Mouse (Mus musculus): ENCODE measurements around the gene Aanat. TPM values are rescaled to one million over a fixed set of nuclear protein-coding genes. Genes with fewer than 3 reads are reported as not detected.
A peak's percentile ranks its signal among the peaks of the same experiment; 100 is the strongest.

The Aanat gene
- polyA plus RNA-seq (2014; fragmentation: Nextera tagmentation; extraction: Ambion mirVana) = not detected in 2 replicates

DNA sequence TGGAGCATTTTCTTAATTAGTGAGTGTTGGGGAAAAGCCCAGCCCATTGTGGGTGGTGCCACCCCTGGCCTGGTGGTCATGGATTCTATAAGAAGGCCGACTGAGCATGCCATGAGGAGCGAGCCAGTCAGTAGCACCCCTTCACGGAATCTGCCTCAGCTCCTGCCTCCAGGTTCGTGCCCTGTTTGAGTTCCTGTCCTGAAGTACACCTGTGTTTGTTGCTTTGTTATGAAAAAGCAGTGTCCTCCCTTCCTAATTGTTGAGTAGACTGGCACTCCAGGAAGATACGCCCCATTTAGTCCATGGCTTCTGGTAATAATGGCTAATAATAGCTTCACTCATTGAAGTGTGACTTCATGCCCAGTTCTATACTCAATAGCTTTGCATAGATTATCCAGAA lies at the start of gene Aanat:
Aanat (plus strand) TSS at position 123 of the 400 bp plus-strand sequence.
- no peak for ATAC-seq (ENCODE audit: low FRiP score, low TSS enrichment)
- Histone ChIP-seq H3K27me3 (ENCODE audit: control insufficient read depth, insufficient read depth, low read length) (0 out of 2 replicates have a peak, but pooled peaks cover 7% of the 10 kb centered on the region), H3K9ac (ENCODE audit: low read depth, low read length) (no peak within 1 kb of the TSS), H3K9me3 (ENCODE audit: control insufficient read depth, low read length) (no peaks in the 10 kb centered on the region), H3K4me3 (ENCODE audit: low read length) (no peak within 1 kb of the TSS), H3K27ac (ENCODE audit: low read depth, low read length) (no peak within 1 kb of the TSS), H3K36me3 (ENCODE audit: control insufficient read depth, insufficient read depth, low read length) (no peaks in the 10 kb centered on the region), H3K4me1 (ENCODE audit: control insufficient read depth, insufficient read depth, low read length) (no peaks in the 10 kb centered on the region), H3K4me2 (replicated peaks; ENCODE audit: low read depth, low read length) (peak within 1 kb of the TSS; percentile 27)
- 60% methylated on average over 5 of the region's 5 CpGs for WGBS

DNA sequence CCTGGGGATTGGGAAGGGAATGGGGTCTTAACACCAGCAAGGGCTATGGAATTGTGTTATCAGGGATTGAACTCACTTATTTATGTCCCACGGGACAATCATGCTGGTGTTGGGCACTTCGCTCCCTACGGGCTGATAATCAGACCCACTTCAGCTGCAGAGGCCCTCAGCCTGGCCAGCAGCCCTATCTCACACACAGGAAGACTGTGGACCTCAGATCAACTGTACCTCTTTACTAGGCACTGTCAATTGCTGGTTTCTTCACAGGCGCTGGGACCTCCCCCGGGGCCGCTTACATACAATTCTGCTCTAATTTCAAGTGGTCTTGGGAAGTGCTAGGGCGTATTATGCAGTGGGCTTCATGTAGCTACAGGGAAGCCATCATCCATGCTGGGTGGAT lies 49.5 kb upstream of the Aanat start:
- peaks cover 14% of the 10 kb centered on the region; the same call in 1 of the 2 replicates for H3K4me1 ChIP-seq (ENCODE audit: control insufficient read depth, insufficient read depth, low read length)
- H3K27me3 ChIP-seq (ENCODE audit: control insufficient read depth, insufficient read depth, low read length) = peaks cover 15% of the 10 kb centered on the region
- no peak overlapping the region for H3K9ac ChIP-seq (ENCODE audit: low read depth, low read length)
- no peak overlapping the region for H3K4me2 ChIP-seq (replicated peaks; ENCODE audit: low read depth, low read length)
- no peak for ATAC-seq (ENCODE audit: low FRiP score, low TSS enrichment)
- H3K4me3 ChIP-seq (ENCODE audit: low read length) = no peak overlapping the region
- H3K9me3 ChIP-seq (ENCODE audit: control insufficient read depth, low read length) = no peaks in the 10 kb centered on the region
- peaks cover 34% of the 10 kb centered on the region for H3K36me3 ChIP-seq (ENCODE audit: control insufficient read depth, insufficient read depth, low read length)
- WGBS = 91% methylated on average over 7 of the region's 7 CpGs
- H3K27ac ChIP-seq (ENCODE audit: low read depth, low read length) = no peak overlapping the region

DNA sequence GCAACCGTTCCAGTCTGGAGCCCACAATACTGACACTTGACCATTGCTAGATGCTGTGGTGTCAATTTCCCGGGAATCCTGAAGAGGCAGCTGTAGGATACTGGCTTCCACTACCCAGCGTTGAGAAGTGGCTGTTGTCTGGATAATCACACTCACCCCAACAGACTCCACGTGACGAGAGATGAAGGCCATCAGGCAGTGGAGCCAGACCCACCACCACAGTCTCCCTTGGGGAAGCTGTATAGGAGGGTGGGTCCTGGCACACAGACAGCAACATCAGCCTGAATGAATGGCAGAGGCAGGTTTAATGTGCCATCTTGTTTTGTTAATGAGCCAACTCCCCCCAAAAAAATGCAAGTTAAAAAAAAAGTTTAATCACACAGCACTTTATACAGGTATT lies 48.8 kb upstream of the Aanat start:
- Histone ChIP-seq H3K9me3 (ENCODE audit: control insufficient read depth, low read length) (no peaks in the 10 kb centered on the region), H3K4me1 (ENCODE audit: control insufficient read depth, insufficient read depth, low read length) (peaks cover 7% of the 10 kb centered on the region; the same call in 1 of the 2 replicates), H3K36me3 (ENCODE audit: control insufficient read depth, insufficient read depth, low read length) (peaks cover 40% of the 10 kb centered on the region), H3K4me2 (replicated peaks; ENCODE audit: low read depth, low read length) (no peak overlapping the region), H3K27me3 (ENCODE audit: control insufficient read depth, insufficient read depth, low read length) (peaks cover 9% of the 10 kb centered on the region; the same call in 1 of the 2 replicates), H3K9ac (ENCODE audit: low read depth, low read length) (no peak overlapping the region), H3K4me3 (ENCODE audit: low read length) (no peak overlapping the region), H3K27ac (ENCODE audit: low read depth, low read length) (no peak overlapping the region)
- WGBS = 79% methylated on average over 5 of the region's 5 CpGs
- ATAC-seq (ENCODE audit: low FRiP score, low TSS enrichment) = no peak

DNA sequence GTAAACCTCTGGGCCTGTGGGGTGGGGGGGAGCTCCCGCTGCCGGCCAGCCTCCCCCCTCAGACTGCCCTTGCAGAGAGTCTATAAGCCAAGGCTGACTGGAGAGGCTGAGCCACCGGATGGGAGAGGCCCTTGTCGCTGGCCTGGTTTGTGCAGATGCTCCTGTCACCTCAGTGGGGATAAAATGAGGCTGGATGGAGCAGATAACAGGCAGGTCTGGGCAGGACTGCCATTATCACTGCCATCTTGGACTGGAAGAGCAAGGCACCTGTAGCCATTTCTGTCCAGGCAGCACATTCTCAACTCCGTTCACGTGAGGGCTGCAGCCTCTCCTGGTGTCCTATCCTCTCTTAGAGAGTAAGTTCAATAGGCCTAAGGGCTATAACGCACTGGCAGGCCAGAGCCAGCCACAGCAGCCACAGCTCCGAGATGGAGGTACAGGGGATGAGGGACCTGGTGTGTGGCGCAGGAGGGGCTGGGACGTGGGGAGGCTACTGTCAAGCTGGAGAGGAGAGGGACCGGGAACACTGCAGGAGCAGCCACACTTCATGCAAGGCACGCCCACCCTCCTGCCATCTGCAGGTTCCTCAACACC lies 48.0 kb upstream of the Aanat start:
- Histone ChIP-seq H3K27ac (ENCODE audit: low read depth, low read length) (no peak overlapping the region), H3K4me1 (ENCODE audit: control insufficient read depth, insufficient read depth, low read length) (0 out of 2 replicates have a peak, but pooled peaks cover 5% of the 10 kb centered on the region), H3K27me3 (ENCODE audit: control insufficient read depth, insufficient read depth, low read length) (peaks cover 2% of the 10 kb centered on the region; the same call in 1 of the 2 replicates), H3K9me3 (ENCODE audit: control insufficient read depth, low read length) (no peaks in the 10 kb centered on the region), H3K9ac (ENCODE audit: low read depth, low read length) (no peak overlapping the region), H3K36me3 (ENCODE audit: control insufficient read depth, insufficient read depth, low read length) (peaks cover 49% of the 10 kb centered on the region), H3K4me2 (replicated peaks; ENCODE audit: low read depth, low read length) (no peak overlapping the region), H3K4me3 (ENCODE audit: low read length) (no peak overlapping the region)
- ATAC-seq (ENCODE audit: low FRiP score, low TSS enrichment) = no peak
- 89% methylated on average over 12 of the region's 12 CpGs for WGBS

DNA sequence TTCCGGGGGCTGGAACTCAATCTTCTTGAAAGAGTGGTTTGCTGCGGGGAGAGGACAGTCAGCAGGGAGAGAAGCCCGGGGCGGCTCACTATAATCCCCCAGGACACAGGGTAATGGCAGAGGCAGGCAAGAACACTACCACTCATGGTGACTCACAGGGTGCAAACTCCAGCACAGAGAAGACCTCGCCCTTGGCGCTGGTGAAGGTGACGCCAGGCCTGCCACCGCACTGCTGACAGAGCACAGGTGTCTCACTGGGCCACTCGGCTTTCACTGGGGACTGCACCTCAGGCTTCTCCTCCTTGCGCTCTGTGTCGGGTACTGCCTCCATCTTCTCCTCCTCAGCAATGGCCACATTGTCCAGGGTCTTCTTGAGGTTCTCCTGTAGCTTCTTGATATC lies 45.0 kb upstream of the Aanat start:
- Histone ChIP-seq H3K27me3 (ENCODE audit: control insufficient read depth, insufficient read depth, low read length) (no peaks in the 10 kb centered on the region), H3K9me3 (ENCODE audit: control insufficient read depth, low read length) (no peaks in the 10 kb centered on the region), H3K4me1 (ENCODE audit: control insufficient read depth, insufficient read depth, low read length) (no peaks in the 10 kb centered on the region), H3K36me3 (ENCODE audit: control insufficient read depth, insufficient read depth, low read length) (peaks cover 78% of the 10 kb centered on the region), H3K4me2 (replicated peaks; ENCODE audit: low read depth, low read length) (no peak overlapping the region), H3K4me3 (ENCODE audit: low read length) (no peak overlapping the region), H3K27ac (ENCODE audit: low read depth, low read length) (no peak overlapping the region), H3K9ac (ENCODE audit: low read depth, low read length) (no peak overlapping the region)
- ATAC-seq (ENCODE audit: low FRiP score, low TSS enrichment) = no peak
- 95% methylated on average over 11 of the region's 11 CpGs for WGBS

DNA sequence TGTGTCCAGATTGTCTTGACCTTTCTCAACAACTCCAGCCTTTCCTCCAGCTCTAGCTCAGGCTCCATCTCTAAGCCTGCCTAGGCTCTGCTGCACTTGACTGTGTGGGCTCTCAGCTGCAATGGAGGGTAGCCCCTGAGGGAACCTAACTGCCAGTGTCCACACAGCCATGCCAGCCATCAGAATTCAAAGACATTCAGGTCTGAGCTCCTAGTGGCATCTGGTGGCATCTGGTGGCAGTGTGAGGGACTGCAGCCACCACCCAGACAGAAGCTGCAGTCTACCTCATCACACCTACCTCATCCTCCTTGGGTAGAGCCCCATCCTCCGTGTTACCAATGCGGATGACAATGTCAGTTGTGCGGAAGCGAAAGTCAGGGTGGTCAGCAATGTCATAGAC lies 43.1 kb upstream of the Aanat start:
- Histone ChIP-seq H3K27me3 (ENCODE audit: control insufficient read depth, insufficient read depth, low read length) (no peaks in the 10 kb centered on the region), H3K4me1 (ENCODE audit: control insufficient read depth, insufficient read depth, low read length) (no peaks in the 10 kb centered on the region), H3K36me3 (ENCODE audit: control insufficient read depth, insufficient read depth, low read length) (peaks cover 93% of the 10 kb centered on the region), H3K9me3 (ENCODE audit: control insufficient read depth, low read length) (no peaks in the 10 kb centered on the region), H3K4me3 (ENCODE audit: low read length) (no peak overlapping the region), H3K4me2 (replicated peaks; ENCODE audit: low read depth, low read length) (no peak overlapping the region), H3K9ac (ENCODE audit: low read depth, low read length) (no peak overlapping the region), H3K27ac (ENCODE audit: low read depth, low read length) (no peak overlapping the region)
- ATAC-seq (ENCODE audit: low FRiP score, low TSS enrichment) = no peak
- WGBS = 84% methylated on average over 4 of the region's 4 CpGs

DNA sequence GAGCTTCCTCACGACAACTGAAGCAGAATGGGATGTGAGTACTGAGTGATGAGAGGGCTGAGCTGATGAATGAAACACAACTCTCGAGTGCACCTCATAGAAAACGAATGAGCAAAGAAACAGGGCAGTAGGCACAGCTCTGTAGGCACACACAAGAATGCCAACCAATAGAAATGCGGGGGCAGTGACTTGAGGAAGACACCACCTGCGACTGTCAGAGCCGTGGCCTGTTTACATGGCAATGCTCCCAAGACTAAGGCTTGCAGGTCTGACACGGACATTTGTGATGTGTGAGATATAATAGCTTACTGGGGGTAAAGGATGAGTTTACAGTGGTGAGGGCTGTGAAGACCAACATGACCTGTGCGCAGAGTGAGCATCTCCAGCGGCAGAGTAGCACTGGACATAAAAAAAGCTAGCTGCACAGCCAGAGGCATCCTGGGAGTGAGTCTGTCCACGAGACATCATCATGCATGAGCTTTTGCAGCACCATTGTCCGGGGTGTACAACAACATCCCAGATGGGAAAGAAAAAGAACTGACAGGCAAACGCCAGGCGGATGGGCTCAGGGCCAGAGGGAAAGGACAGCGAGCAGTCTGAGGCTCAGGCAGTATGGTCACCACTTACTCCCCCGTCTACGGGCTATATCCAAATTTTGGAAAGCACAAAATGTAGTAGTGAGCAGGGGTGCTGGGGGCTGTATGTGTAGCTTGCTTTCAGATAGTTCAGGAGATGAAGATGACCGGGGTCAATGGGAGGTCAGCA lies 38.8 kb upstream of the Aanat start:
- no peaks in the 10 kb centered on the region for H3K27me3 ChIP-seq (ENCODE audit: control insufficient read depth, insufficient read depth, low read length)
- ATAC-seq (ENCODE audit: low FRiP score, low TSS enrichment) = no peak
- H3K9me3 ChIP-seq (ENCODE audit: control insufficient read depth, low read length) = no peaks in the 10 kb centered on the region

DNA sequence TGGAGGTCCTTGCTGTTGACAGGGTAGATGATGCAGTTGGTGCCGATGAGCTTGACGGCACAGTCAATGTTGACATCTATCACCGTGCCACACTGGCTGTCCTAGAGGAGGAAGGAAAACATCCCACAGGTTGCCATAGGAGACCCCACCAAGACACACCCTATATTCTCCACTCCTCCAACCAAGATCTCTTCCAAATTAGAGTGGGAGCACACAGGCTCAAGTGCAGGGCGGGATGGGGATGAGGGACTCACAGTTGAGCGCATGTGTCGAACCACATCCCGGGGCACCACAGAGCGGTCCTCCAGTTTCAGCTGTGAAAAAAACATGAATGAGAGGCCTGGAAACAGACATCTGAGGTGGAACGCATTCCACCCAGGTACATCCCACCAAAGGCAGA lies 37.5 kb upstream of the Aanat start:
- ATAC-seq (ENCODE audit: low FRiP score, low TSS enrichment) = no peak
- no peaks in the 10 kb centered on the region for H3K9me3 ChIP-seq (ENCODE audit: control insufficient read depth, low read length)
- peaks cover 39% of the 10 kb centered on the region for H3K36me3 ChIP-seq (ENCODE audit: control insufficient read depth, insufficient read depth, low read length)
- no peak overlapping the region for H3K27ac ChIP-seq (ENCODE audit: low read depth, low read length)
- H3K4me1 ChIP-seq (ENCODE audit: control insufficient read depth, insufficient read depth, low read length) = peaks cover 5% of the 10 kb centered on the region; the same call in 1 of the 2 replicates
- no peak overlapping the region for H3K9ac ChIP-seq (ENCODE audit: low read depth, low read length)
- no peaks in the 10 kb centered on the region for H3K27me3 ChIP-seq (ENCODE audit: control insufficient read depth, insufficient read depth, low read length)
- no peak overlapping the region for H3K4me3 ChIP-seq (ENCODE audit: low read length)
- H3K4me2 ChIP-seq (replicated peaks; ENCODE audit: low read depth, low read length) = no peak overlapping the region
- whole genome bisulfite sequencing = 93% methylated on average over 9 of the region's 9 CpGs

More for the DNA sequence above, 38.8 kb upstream of the Aanat start:
- H3K9ac ChIP-seq (ENCODE audit: low read depth, low read length) = no peak overlapping the region
- no peak overlapping the region for H3K4me2 ChIP-seq (replicated peaks; ENCODE audit: low read depth, low read length)
- peaks cover 52% of the 10 kb centered on the region for H3K36me3 ChIP-seq (ENCODE audit: control insufficient read depth, insufficient read depth, low read length)
- WGBS = 86% methylated on average over 17 of the region's 17 CpGs
- H3K4me1 ChIP-seq (ENCODE audit: control insufficient read depth, insufficient read depth, low read length) = peaks cover 5% of the 10 kb centered on the region; the same call in 1 of the 2 replicates
- H3K27ac ChIP-seq (ENCODE audit: low read depth, low read length) = no peak overlapping the region
- no peak overlapping the region for H3K4me3 ChIP-seq (ENCODE audit: low read length)
